Mouse (Mus musculus): ENCODE data around the gene Cyp2d10.

- no peak for TF ChIP-seq CTCF (IDR thresholded peaks at IDR 0.05; ENCODE audit: extremely low read depth, insufficient read depth, insufficient read length, insufficient replicate concordance)
- TF ChIP-seq POLR2A (IDR thresholded peaks at IDR 0.05; ENCODE audit: low read depth, low read length), result no peak
Measured at GRCm38 (mm10) chr15:82404163-82404562, 2.8 kb downstream of the Cyp2d10 start.

All from spleen, adult 2 months (tissue).